Mouse (Mus musculus): ENCODE results near the gene Slc9b1.

- TF ChIP-seq POLR2A (IDR thresholded peaks at IDR 0.05; ENCODE audit: borderline replicate concordance, insufficient read depth, low read length) = no peak
- no peak for TF ChIP-seq CTCF (IDR thresholded peaks at IDR 0.05; ENCODE audit: borderline replicate concordance, insufficient read depth, low read depth, low read length)
Observed at GRCm38 (mm10) chr3:135357394-135357793, 9.6 kb downstream of the Slc9b1 start.
